Mouse (Mus musculus) layer of hippocampus, postnatal 25 days (tissue): ENCODE measurements around the gene Creb5. TPM values are rescaled to one million over a fixed set of nuclear protein-coding genes. Genes with fewer than 3 reads are reported as not detected.

Experiments used
- DNase-seq, 2 experiments: peaks; one replicate each; pipeline ENCODE4 v3.0.0; 2022; ENCODE audit warnings: mixed read lengths in 2 of 2, low spot score in 1 of 2; ENCODE audit errors: extremely low spot score in 1 of 2
- total RNA-seq, 2 experiments: library from RNA; stranded (reverse); gene quantifications; 2 replicates each; pipeline ENCODE4 v1.2.3; 2021

Creb5 gene
- total RNA-seq, 2 experiments from 2014 or later = 4.4 to 6.6 TPM

DNA sequence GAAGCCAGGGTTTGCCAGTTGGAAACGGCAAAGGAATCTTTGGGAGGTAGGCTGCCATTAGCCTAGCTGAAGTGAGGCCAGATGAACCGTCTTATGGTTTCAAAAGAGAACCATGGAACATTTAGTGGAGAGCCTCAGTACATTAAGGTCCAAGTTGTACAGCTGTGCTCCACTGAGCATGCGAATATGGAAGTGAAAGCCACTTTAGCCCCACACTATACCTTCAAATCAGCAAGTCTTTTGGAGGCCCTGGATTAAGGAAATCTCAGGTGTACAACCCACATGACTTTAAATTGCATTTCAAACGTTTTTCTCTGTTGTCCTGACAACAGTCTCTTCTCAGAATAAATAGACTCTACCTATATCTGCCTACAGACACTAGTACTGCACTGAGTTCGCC lies 379.4 kb downstream of the Creb5 start:
- DNase-seq = no peak

DNA sequence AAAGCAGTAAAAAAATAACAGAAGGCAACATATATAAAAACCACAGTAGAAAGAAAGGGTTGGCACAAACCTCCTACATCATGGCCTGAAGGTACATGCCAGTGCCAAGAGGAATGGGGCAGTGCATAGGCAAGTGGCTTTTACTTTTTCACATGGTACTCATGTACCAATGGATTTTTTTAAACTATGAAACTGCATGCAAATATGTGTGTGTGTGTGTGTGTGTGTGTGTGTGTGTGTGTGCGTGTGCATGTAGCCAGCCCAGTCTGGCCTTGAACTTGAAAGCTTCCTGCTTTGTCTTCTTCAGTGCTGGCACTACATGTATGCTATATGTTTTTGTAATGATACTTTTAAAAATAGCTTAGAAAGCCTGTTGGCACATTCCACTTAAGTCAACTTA lies 391.2 kb downstream of the Creb5 start:
- no peak for DNase-seq

DNA sequence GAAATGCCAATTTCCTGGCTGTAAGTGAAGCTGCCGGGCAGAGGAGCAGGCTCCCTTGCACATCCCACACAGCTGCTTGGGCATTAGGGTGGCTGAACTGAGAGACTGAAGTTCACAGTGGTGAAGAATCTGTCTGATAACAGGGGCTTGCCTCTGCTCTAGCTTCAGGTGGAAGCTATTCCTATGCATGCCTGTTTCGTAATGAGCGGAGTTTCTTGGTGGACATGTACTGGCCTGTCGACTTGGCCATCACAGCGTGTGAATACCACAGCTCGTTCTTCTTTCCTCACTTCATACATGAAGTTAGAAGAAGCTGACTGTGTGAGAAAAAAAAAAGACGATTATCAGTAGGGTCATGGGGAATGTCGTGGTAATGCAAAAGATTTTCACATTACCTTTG lies 393.0 kb downstream of the Creb5 start:
- DNase-seq = no peak

DNA sequence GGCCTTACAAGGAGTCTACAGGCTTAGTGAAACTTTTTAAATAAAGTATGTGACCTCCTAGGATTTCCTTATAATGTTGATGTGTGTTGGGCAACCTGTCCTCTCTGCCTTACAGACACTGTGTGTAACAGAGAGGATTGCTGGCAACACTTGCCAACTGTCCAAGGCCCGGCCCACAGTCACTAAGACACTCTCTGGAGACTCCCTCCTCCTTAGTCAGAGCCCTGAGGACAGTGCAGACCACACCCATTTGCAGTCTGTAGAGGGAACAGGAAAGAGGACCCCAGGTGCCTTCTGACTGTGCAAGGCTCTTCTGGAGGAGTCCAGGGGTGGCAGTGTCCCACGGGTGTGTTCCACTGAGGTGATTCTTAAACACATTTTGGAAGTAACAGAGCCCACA lies 397.3 kb downstream of the Creb5 start:
- no peak for DNase-seq

DNA sequence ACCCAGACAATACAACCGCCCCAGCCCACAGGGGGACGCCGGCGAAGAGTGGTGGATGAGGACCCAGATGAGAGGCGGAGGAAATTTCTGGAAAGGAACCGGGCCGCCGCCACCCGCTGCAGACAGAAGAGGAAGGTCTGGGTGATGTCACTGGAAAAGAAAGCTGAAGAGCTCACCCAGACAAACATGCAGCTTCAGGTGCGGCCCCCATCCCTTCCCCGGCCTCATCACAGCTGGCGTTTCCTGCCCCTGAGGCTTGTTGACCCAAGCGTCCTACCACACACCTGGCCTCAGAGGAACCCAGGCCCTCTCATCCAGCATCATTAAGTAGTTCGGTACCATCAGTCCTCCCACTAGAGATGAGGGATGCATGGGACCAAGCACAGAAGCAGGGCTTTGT lies 398.3 kb downstream of the Creb5 start:
- DNase-seq = no peak

DNA sequence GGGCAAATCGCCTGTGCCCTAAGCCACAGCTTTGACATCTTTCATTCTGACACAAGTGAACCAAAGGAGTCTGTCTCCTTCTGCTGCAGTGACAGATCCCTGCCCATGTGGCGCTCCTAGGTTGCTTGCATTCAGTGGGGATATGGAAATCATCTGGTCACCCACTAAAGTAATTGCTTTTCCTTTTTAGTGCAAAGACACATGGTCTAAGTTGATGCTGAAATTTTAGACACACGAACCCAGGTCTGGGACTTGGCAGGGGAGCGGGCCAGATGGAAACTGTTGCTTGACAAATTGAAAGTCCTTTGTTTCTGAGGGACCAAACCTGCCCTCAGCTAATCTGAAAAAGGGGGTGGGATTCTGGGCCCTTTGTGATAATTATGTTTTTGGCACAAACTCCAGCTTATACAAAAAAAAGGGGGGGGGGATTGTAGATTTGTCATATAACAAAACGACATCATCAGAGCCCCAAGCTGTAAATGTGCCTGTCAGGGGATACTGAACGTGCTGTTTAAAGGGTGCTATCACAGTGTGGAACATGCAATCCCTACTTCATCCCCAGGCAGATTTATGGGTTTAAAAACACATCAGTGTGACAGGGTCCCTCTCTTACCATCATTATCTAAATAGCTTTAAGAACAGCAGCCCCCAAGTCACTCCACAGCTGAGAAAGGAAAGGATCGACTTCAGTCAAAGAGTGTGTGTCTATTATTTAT lies 401.9 kb downstream of the Creb5 start:
- DNase-seq = no peak

DNA sequence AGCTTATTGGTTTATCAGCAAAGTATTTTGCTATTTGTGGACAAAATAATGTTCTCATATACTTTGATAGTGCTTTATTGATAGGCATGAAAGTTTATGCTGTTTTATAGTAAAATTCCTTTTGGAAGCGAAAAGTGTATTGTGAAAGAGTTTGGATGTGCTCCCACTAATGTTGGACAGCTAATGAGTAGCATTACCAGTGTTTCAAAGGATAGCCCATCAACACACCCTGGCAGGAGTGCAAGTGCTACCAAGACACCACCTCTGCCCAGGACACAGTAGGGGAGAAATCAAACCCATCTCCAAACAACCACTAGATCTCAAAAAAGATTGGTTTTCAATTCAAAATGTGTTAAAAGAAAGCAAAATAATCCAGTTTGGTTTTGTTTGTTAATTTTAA lies 403.9 kb downstream of the Creb5 start:
- DNase-seq = no peak

DNA sequence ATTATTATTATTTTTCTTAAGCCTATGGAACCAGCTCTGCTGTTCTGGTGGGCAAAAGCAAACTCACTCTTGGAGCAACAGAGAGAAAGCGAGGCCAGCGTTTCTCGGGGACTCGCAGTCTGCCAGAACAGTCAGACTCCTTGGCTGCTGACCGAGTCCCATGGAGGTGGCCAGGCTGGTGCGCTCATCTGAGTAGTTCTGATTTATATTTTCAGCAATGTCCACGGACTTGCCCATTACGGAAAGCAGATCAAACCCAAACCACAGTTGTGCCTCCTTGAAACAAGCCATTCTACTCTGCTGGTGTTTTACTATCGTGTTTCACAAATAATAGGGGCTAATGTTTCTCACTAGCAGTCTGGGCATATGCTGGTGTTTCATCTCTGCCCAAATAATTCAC lies 408.1 kb downstream of the Creb5 start:
- DNase-seq = peak in 1 of 2 experiments; percentile 12

DNA sequence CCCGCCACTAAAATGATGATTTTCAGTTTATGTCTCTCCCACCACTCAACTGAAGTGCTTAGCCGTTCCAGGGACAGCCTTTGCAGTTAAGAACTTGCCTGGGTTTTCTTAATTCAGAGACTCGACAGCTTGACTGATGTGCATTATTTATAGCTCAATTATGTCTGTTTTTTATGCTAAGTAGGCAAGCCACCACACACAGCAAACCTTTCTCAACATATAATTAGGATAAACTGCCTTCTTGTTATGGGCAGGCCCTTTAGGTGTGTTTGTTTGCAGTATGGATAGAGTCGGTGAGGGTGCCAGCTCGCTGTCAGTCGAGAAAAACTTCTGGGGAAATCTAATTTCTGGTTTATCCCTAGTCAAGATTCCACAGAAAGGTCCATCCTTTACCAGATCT lies 409.4 kb downstream of the Creb5 start:
- no peak for DNase-seq

DNA sequence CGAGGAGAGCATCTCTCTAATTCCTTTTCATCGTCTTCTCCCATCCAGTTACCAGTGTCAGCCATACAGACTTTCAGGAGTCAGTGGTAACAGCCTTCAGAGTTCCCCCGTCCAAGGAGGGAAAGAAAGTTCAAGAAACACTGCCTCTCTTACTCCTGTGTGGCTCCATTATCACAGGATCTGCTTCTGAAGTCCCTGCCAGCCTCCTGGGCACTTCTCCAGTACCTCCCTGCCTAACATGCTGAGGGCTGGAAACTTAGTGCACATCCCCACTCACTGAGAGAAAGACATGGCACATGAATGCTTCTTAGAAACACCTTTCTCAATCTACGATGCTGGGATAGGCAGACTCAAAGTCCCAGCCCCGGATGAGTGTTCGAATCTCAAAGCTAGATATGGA lies 409.9 kb downstream of the Creb5 start:
- DNase-seq = peak in 1 of 2 experiments; percentile 18

DNA sequence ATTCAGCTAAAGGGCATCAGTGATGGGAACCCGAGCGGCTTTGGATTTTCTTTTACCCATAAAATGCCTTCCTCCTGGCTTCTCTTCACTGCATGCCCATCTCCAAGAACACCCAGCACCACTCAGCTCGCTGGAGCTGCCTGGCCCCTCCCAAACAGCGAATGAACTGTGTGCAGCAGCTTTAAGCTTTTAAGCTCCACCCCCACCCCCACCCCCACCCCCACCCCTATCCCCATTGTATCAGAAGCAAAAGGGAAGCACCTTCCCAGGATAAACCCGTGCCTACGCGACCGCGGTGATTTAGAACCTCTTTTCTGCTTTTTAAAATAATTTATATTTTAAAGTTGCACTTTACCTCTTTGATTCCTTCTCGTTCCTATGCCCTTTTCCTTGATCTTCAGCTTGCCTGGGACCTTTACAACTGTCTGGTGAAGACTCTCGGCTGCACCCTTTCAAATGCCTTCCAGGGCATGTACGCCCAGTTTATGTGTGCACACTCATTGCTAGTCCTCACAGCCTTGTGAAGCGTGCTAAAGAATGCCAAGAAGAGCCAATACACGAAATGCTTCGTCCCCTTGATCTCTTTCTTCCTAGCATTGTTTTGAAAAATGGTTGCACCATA lies 411.2 kb downstream of the Creb5 start:
- no peak for DNase-seq

DNA sequence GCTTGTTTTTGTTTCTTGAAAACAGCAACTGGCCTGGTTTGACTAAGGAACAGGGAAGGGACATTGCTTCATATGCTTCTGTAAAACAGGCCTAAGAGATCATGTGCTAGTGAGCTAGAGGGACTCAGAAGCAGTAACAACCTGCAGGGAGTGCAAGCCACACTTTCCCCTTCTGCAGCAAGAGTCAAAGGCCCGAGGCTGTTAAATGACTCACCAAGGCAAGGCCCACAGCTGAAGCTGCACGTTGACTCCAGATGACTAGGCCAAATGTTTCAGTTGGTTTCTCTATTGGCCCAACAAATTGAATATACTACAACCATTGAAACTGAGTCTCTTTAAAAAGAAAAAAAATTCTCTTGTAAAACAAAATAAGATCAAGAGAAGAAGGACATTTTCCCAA lies 417.4 kb downstream of the Creb5 start:
- DNase-seq = no peak

DNA sequence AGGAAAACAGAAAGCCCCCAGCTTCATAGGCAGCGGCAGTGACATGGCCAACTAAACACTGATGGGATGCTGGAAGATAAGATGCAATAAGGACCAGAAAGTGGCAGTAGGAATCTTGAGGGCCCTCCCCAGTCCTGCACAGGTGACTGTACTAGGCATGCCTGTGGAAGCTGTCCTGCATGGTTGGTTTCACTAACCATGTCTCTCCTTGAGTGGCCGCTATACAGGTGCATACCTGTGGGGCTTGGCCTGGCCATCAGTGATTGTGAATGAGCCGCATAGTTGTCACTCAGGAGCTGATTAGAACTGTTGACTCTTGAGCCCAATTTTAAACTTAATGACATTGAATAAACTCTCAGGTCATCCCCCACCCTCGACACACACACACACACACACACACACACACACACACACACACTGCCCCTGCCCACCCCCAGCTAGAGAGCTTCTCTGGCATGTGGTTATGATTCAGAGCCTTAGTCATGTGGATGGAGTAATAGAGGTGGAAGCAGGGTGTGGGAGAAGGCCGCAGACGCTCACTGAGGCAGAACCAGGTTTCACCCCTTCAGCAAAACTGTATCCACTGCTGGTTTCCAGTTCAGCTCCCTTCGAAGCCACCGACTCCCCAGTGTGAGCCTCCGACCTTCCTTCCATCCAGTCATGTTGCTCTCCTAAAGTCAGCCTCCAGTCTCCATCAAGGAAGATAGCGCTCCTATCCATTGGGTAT lies 419.7 kb downstream of the Creb5 start:
- DNase-seq = no peak

DNA sequence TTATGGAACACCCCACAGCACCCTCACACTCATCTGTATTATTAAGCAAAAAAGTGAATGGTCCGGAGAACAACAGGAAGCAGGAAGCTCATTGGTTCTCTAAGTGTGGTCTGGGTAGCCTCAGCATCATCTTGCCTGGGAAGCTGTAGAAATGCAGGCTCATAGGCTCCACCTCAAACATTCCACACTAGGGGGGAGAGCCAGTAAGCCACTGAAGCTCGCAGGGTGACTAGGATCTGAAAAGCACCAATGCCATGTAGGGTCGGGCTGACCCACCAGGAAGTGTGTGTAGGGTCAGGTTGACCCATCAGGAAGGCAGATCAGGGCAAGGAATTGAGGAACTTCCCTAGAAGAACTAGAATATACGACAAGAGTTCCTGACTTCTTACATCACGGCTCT lies 420.7 kb downstream of the Creb5 start:
- no peak for DNase-seq

DNA sequence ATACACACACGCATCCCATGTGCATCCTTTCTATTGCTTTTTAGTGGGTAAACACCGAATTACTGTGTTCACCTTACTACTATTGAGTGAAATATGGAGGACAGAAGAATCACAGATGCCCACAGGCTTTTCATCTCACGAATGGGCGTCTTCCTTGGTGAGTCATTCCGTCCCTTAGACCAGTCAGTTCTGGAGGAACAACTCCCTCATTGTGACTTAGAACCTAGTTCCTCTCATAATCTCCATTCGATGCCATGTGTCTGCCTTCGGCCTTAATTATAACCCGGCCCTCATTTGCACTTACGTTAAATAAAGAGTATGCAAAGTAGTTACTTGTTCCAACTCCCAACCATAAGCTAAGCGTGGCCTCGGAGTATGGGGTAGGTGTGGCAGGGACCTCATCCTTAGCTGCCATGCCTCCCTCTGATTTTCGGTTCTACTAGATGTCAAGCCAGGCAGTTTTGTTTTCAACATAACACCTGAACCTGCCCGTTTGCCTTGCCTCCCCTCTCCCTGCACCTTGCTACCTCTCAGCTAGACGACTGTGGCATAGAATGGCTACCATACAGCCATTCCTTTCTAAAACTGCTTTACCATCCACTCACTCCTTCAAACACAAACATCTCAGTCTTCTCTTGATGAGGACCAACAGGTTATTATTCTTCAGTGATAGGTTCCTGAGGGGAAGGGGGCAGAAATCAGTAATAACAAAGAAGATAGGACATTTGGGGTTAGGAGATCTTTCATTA lies 422.8 kb downstream of the Creb5 start:
- DNase-seq = no peak

DNA sequence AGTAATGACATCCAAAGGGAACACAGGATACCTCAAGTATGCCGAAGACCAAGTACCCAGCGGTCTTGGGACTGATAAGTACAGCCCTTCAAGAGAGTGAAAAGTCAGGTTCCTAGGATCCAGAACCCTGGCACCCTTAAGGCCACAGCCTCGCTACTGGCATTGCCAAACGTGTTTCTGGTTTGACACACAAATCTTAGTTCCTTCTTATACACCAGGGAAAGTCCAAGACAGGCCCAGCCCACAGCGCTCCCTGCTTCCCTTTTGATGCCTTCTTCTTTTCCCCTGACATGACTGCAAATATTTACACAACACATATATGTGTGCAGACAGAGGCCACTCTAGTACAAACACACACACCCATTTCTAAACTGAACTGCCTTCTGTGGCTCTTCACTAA lies 423.5 kb downstream of the Creb5 start:
- no peak for DNase-seq

DNA sequence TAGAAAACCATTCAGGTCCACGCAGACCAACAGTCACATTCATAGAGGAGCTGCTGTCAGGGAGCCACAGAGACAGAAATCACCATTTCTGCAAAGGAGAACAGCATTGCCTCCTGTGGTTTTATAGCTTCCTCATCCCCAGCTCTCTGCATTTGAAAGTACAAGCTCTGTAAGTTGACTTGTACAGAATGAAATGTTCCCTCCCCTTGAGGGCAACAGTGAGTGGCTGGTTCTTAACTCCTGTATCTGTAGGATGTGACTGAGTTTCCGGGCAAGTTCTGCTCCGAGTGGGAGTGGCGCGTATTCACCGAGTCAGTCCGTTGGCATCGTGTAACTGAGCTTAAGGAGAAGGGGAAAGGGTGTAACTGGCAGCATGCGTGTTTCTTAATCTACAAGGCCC lies 426.1 kb downstream of the Creb5 start:
- no peak for DNase-seq

DNA sequence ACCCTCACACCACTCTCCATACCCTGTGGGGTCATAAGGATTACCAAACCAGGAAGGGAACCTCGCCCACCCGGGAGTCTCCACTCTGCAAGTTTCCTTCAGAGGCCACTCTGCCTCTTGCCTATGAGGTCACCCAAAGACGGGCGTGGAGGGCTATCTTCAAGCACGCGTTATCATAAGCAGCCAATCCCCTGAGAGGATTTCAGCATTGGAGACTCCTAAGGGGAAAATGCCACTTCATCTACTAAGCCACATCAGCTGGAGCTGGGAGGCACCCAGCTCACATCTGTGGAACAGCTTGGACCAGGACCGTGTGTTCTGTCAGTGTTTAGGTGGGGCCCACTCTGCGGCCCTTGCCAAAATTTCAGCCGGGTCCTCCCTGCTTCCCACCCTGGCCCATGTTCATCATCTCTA lies 427.8 kb downstream of the Creb5 start:
- no peak for DNase-seq

DNA sequence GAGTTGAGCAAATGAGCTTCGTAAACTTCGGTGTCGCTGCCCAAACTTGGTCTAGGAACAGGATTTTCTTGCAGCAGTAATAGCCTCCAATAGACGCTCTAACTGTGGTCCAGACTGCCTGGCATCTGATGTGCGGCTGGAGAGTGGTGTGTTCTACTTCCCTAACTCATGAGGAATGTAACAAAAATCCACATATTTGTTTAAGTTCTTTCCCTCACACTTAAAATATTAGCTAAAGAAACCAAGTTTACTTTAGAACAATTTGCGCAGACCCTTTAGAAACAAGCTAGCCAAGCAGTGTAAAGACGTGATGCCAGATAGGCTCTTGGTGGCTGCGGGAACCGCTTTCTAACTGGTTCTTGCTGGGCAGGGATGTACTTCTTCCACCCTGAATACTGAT lies 428.9 kb downstream of the Creb5 start:
- DNase-seq = no peak

DNA sequence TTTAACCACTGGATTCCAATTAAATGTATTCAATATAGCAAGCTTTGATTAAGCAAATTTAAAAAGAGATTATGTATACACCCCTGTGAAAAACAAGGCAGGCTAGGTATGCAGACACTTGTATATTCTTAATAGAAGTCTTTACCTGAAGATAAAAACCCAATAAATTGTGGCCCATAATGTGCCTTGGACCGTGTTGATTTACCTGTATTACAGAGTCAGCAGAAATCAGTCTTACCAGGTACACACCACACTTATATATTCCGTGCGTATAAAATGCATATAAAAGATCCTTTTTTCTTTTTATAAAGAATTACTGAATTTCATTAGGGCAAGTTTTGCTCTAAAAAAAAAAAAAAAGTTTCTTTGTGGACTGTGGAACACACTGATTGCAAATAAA lies 432.9 kb downstream of the Creb5 start:
- no peak for DNase-seq

DNA sequence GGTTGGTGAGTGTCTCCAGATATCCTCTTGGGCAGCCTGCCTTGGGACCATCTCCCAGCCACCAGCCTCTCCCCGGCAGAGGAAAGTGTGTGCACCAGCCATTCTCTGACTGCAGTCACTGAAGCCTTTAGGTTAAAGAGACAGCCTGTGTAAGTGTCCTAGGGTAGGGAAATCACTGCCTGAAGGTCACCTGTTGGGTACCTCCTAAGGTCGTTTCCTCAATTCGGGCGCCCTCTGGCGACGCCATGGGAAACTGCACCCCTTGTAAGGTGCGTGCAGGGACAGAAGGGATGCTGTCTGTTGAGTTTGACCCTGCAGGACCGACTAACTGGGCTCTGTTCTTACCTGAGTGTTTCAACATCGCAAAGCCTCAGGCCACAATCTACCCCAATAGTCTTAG lies 434.5 kb downstream of the Creb5 start:
- DNase-seq = peak; percentile 55 to 79
